Mouse (Mus musculus) heart, embryonic 13.5 days (tissue): ENCODE measurements at regions not wholly inside any gene's neighbourhood (a gene's known extent, or its start where the extent isn't known, plus 50 kb on each side); places are given as distances from the start of the nearest gene placed in this dataset.

ENCODE experiments used
- ATAC-seq: fragments of 200-750 bp; cut with Nextera tagmentation; 2 replicates; pipeline ENCODE4 v1.8.0; 2017; ENCODE audit warnings: moderate TSS enrichment; ENCODE audit not compliant: insufficient number of reproducible peaks, low FRiP score, low TSS enrichment; ENCODE audit errors: extremely low read depth
- H3K27ac ChIP-seq: fragments of 300-500 bp; sonication (generic); replicated peaks from 2 replicates; pipeline ENCODE4 v1.5.1; 2015; ENCODE audit warnings: moderate library complexity, mild to moderate bottlenecking, inconsistent platforms
- H3K27me3 ChIP-seq: fragments of 300-500 bp; sonication (generic); replicated peaks from 2 replicates; pipeline ENCODE4 v1.6.1; 2015; ENCODE audit warnings: mild to moderate bottlenecking, inconsistent platforms
- H3K36me3 ChIP-seq: fragments of 300-500 bp; sonication (generic); 2 replicates; pipeline ENCODE4 v1.6.1; 2015; ENCODE audit warnings: mild to moderate bottlenecking, inconsistent platforms
- H3K4me1 ChIP-seq: fragments of 300-500 bp; sonication (generic); 2 replicates; pipeline ENCODE4 v1.6.1; 2015; ENCODE audit warnings: inconsistent platforms
- H3K4me2 ChIP-seq: fragments of 300-500 bp; sonication (generic); 2 replicates; pipeline ENCODE4 v1.6.1; 2015; ENCODE audit warnings: inconsistent platforms, mild to moderate bottlenecking, moderate library complexity
- H3K4me3 ChIP-seq: fragments of 300-500 bp; sonication (generic); 2 replicates; pipeline ENCODE4 v1.5.1; 2015; ENCODE audit warnings: moderate library complexity, mild to moderate bottlenecking, inconsistent platforms
- H3K9ac ChIP-seq: fragments of 300-500 bp; sonication (generic); 2 replicates; pipeline ENCODE4 v1.6.1; 2015; ENCODE audit warnings: inconsistent platforms, mild to moderate bottlenecking, moderate library complexity
- H3K9me3 ChIP-seq: fragments of 300-500 bp; sonication (generic); 2 replicates; pipeline ENCODE4 v1.6.1; 2016; ENCODE audit warnings: inconsistent platforms
- WGBS: fragments of 180-500 bp; shearing (Covaris S2); methylation state at CpG from one replicate; pipeline ENCODE4 v1.1.7; 2015; ENCODE audit warnings: mixed read lengths; 5-methylcytosine and 5-hydroxymethylcytosine counted together

DNA sequence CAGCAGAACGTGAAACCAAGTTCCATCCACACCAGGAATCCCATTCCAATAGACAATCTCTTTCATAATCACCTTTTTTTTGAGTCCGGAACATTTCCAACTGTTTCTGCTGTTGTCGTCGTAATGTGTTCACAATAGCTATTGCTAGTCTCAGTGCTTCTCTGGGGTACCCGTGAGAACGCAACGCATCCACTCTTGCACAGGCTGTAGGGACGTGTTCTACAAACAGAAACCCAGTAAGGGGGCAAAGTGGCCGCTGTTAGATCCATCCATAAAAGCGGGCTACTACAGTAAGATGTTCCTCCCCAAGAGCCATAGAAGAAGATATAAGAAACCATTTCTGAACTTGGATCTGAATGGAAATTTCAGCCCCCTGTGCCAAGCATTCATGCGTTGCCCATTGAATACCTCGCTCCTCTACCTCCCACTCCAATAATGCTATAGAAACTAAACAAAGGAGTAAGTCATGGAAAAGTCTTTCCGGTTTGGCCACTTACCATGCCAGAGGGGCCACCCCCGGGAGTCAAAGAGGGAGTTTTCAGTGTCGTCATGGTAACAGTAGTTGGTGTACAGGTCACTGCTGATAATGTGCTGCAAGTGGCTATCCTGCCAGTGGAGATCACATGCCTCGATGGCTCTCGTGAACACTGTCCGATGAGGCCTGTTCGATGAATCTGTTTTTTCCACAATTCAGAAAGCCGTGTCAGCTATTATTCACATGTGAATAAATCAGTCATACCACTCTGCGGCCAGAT lies 300.6 kb upstream of the Smim15 start:
- Histone ChIP-seq H3K27me3 (no peaks in the 10 kb centered on the region), H3K9me3 (no peaks in the 10 kb centered on the region), H3K4me2 (no peak overlapping the region), H3K4me1 (no peaks in the 10 kb centered on the region), H3K4me3 (no peak overlapping the region), H3K9ac (no peak overlapping the region), H3K27ac (no peak overlapping the region), H3K36me3 (peaks cover 45% of the 10 kb centered on the region)
- 85% methylated on average over 21 of the region's 21 CpGs for WGBS
- no peak for ATAC-seq

DNA sequence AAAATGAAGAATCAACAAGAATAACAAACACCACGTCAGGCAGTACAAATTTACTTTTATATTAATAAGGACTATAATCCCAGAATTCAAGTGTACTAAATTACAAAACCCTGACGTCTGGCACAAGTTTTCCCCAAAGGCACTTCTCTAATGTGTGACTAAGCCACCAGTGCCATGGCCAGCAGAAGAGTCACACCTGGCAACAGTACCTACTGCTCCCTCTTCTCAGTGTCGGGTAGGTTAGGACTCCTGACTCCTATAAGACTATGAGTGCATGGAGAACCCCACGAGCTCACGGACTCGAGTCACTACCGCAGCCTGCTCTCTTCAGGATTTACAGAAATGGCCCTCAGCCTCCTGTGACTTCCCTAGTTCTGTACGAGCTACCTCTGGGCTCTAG lies 307.7 kb upstream of the Smim15 start:
- no peaks in the 10 kb centered on the region for H3K4me1 ChIP-seq
- H3K4me3 ChIP-seq, result no peak overlapping the region
- H3K9me3 ChIP-seq, result no peaks in the 10 kb centered on the region
- whole genome bisulfite sequencing, result 77% methylated on average over 8 of the region's 8 CpGs
- no peak overlapping the region for H3K9ac ChIP-seq
- ATAC-seq, result no peak
- no peak overlapping the region for H3K4me2 ChIP-seq
- peaks cover 20% of the 10 kb centered on the region for H3K36me3 ChIP-seq
- no peak overlapping the region for H3K27ac ChIP-seq
- H3K27me3 ChIP-seq, result no peaks in the 10 kb centered on the region

DNA sequence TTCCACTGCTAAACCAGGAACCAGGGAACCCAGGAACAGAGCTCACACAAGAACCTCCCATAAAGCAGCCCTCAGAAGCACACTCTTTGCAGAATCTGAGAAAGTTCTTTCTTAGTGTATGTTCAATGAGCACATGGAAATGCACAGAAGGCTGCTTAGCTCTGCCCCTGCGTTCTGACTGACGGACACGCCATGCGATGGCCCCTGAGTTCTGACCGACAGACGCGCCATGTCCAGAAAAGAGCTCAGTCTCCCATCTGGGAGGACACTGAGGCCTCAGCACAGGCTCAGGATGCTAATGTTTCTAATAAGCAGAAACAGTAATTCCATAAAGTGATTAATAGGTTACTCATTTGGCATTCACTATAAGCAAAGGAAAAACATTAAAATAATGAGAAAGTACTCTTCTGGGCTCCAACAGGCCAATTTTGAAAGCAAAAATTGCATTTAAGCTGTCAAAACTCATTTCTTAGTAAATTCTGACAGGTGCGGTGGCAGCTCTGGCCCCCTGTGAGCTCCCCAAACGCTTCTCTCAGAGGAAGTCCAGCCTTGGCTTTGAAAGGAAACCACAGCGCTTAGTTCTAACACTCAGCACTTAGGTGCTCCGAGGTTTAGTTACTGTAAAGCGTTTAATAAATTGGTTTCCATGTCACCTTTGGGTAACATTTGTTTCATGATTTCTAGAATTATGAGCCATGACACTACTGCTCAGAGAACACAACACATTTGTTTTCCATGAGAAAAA lies 309.9 kb upstream of the Smim15 start:
- no peak overlapping the region for H3K27ac ChIP-seq
- ATAC-seq, result no peak

DNA sequence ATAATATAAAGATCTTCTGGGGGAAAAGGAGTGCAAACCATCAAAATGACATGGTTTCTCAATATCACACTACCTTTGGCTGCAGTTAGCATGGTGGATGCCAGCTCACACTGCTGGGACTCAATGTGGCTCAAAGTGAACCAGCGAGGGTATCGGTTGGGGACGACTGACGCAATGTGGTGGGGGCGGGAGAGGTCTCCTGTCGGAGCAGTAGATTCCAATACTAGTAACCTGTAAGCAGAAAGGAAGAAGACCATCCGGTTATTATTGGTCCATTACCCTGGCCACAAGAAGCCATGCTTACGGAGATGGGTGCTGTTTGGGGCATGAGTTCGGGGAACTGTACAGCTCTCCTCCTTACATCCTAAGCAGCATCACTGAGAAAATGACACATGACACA lies 313.3 kb upstream of the Smim15 start:
- no peak overlapping the region for H3K4me2 ChIP-seq
- ATAC-seq, result no peak
- no peak overlapping the region for H3K4me3 ChIP-seq
- H3K27ac ChIP-seq, result no peak overlapping the region
- H3K4me1 ChIP-seq, result no peaks in the 10 kb centered on the region
- H3K27me3 ChIP-seq, result no peaks in the 10 kb centered on the region
- WGBS, result 91% methylated on average over 9 of the region's 9 CpGs
- no peak overlapping the region for H3K9ac ChIP-seq
- H3K36me3 ChIP-seq, result peaks cover 53% of the 10 kb centered on the region
- no peaks in the 10 kb centered on the region for H3K9me3 ChIP-seq

More for the DNA sequence above, 309.9 kb upstream of the Smim15 start:
- H3K9me3 ChIP-seq, result no peaks in the 10 kb centered on the region
- H3K27me3 ChIP-seq, result no peaks in the 10 kb centered on the region
- no peak overlapping the region for H3K4me2 ChIP-seq
- H3K9ac ChIP-seq, result no peak overlapping the region
- no peak overlapping the region for H3K4me3 ChIP-seq
- 89% methylated on average over 12 of the region's 12 CpGs for WGBS
- H3K36me3 ChIP-seq, result peaks cover 33% of the 10 kb centered on the region
- no peaks in the 10 kb centered on the region for H3K4me1 ChIP-seq

DNA sequence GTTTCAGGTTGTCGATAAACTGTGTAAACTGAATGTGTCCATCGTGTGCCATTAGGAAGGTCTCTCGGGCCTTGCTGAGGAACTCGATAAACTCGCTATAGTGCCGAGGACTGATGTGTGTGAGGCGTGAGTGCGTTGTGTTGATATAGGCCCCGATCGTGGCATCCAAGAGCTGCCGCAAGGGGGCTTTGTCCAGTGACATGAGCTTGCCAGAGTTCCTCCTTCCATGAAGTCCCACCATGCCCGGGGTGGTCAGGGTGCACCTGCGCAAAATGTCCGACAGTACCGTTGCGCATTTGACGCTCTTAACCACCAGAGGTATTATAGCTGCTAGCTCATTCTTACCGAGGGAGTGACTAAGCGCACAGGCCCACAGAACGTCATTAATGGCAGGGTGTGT lies 317.8 kb upstream of the Smim15 start:
- Histone ChIP-seq H3K4me2 (no peak overlapping the region), H3K4me3 (no peak overlapping the region), H3K9ac (no peak overlapping the region), H3K27ac (no peak overlapping the region), H3K27me3 (no peaks in the 10 kb centered on the region), H3K9me3 (no peaks in the 10 kb centered on the region), H3K4me1 (no peaks in the 10 kb centered on the region), H3K36me3 (peaks cover 56% of the 10 kb centered on the region)
- 94% methylated on average over 20 of the region's 20 CpGs for WGBS
- no peak for ATAC-seq

DNA sequence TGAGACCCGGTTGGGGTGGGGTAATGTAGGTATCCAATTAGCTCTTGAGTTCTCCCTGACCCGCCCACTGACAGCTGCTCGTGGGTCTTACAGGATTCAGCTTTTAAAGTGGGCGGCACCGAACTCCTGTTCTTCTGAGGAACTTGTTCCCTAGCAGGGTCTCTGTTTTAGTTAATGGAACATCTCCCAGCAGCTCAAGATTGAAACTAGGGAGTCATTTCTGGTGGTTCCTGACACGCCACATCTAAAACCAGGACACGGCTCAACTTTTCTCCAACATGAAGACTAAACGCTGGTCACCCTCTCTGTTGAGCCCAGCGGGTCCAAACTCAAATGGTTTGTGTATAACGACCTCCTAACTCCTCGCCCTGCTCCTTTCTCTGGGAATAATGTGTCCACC lies 322.3 kb upstream of the Smim15 start:
- H3K27ac ChIP-seq, result no peak overlapping the region
- no peak overlapping the region for H3K9ac ChIP-seq
- peaks cover 15% of the 10 kb centered on the region for H3K36me3 ChIP-seq
- ATAC-seq, result no peak
- H3K4me3 ChIP-seq, result no peak overlapping the region
- WGBS, result 78% methylated on average over 11 of the region's 11 CpGs
- H3K4me1 ChIP-seq, result no peaks in the 10 kb centered on the region
- no peaks in the 10 kb centered on the region for H3K27me3 ChIP-seq
- H3K9me3 ChIP-seq, result no peaks in the 10 kb centered on the region
- no peak overlapping the region for H3K4me2 ChIP-seq

DNA sequence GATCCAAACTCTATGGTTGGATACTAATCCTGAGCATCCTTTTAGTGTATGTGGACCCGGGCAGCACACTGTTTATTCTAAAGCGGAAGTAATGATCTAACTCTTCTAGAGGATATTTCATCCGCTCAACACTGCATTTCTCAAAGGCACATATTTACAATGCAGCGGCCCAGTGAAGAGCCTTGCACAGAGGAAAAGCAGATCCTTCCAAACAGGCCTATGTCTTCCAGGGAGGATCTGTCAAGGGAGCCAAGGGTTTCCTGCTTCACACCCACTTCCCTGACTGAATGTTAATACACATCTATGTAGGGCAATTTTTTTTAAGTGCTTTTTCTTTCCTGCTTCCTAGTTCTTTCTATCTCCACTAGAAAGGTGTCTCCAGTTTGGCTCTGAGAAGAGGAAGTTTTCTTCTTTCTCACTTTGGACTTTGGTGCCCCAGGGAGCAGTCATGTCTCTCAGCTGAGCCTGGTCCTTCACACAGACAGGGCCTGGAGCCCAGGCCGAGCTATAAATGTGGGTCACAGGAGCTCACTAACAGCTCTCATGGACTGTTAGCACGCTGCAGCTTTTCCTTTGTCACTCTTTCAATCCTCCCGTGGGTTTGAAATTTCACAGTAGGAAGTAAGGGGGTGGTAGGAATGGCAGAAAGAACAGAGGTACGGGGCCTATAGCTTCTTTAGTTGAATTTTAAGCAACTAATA lies 323.2 kb upstream of the Smim15 start:
- H3K4me1 ChIP-seq, result no peaks in the 10 kb centered on the region
- no peak overlapping the region for H3K4me3 ChIP-seq
- ATAC-seq, result no peak
- H3K36me3 ChIP-seq, result 0 out of 2 replicates have a peak, but pooled peaks cover 7% of the 10 kb centered on the region
- no peak overlapping the region for H3K9ac ChIP-seq
- H3K27me3 ChIP-seq, result no peaks in the 10 kb centered on the region
- no peaks in the 10 kb centered on the region for H3K9me3 ChIP-seq
- 67% methylated on average over 8 of the region's 8 CpGs for WGBS
- H3K27ac ChIP-seq, result no peak overlapping the region
- H3K4me2 ChIP-seq, result no peak overlapping the region

DNA sequence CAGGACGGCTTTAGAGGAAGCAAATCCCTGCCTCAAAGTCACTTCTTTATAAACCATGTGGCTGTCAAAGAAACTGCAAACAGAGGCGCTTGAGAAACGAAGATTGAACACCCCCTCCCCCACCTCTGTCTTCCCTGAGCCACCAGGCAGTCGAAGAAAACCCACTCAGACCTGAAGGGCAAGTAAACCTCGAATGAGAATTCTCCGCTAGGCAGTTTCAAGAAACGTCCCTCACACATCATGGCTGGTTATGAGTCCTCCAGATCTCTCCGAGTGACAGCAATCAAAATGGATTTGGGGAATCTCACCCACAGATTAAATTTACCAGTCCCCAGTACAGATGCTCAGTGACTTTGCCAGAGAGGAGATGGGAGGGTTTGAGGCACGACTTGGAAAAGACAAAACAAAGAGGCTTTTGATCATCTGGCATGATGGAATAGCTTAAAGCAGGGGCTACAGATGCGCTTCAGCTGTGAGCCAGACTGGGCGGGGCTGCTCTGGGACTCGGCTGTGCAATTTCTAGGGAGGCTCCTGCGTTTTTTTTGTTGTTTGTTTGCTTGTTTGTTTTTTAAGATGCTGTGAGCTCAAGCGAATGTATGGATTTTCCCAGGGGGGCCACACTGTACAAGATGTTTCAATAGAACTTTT lies 325.1 kb upstream of the Smim15 start:
- Histone ChIP-seq H3K4me2 (no peak overlapping the region), H3K4me3 (no peak overlapping the region), H3K9ac (no peak overlapping the region), H3K27me3 (no peaks in the 10 kb centered on the region), H3K9me3 (no peaks in the 10 kb centered on the region), H3K4me1 (no peaks in the 10 kb centered on the region), H3K36me3 (no peaks in the 10 kb centered on the region), H3K27ac (no peak overlapping the region)
- 53% methylated on average over 14 of the region's 14 CpGs for WGBS
- ATAC-seq, result no peak

DNA sequence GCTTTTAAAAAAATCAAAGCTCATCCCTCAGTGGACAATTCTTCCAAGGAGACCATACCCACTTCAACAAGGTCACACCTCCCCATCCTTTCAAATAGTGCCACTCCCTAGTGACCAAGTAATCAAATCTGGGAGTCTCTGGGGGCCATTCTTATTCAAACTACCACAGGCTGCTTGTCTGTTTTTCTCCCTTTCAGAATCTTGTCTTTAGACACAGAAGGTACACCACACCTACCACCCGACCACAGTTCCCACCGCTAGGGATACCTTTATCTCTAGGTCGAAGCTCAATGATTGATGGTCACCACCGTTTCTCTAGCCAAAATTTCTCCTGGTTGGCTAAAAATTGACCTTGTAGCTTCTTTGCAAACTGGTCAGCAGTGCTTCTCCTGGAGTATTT lies 328.6 kb upstream of the Smim15 start:
- H3K4me3 ChIP-seq, result no peak overlapping the region
- no peak overlapping the region for H3K4me2 ChIP-seq
- no peaks in the 10 kb centered on the region for H3K36me3 ChIP-seq
- ATAC-seq, result no peak
- H3K9ac ChIP-seq, result no peak overlapping the region
- H3K27ac ChIP-seq, result no peak overlapping the region
- H3K27me3 ChIP-seq, result no peaks in the 10 kb centered on the region
- no peaks in the 10 kb centered on the region for H3K4me1 ChIP-seq
- 79% methylated on average over 4 of the region's 4 CpGs for WGBS
- H3K9me3 ChIP-seq, result no peaks in the 10 kb centered on the region

DNA sequence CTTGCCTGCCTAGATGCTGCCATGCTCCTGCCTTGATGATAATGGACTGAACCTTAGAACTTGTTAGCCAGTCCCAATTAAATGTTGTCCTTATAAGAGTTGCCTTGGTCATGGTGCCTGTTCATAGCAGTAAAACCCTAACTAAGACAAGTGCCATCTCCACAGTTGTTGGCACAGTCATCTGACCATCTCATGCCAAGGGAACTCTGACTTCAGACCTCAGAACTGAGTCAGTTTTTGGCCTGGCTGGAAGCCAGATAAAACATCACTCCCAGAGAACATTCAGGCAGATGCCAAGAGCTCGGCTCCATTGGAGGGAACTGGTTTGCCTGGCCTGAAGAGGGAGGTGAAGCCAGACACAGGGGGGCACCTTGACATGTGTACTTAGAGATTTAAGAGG lies 330.2 kb upstream of the Smim15 start:
- no peaks in the 10 kb centered on the region; the same call in 1 of the 2 replicates for H3K27me3 ChIP-seq
- no peak overlapping the region for H3K27ac ChIP-seq
- no peaks in the 10 kb centered on the region for H3K36me3 ChIP-seq
- H3K9me3 ChIP-seq, result no peaks in the 10 kb centered on the region
- ATAC-seq, result no peak
- no peak overlapping the region for H3K4me3 ChIP-seq
- H3K4me1 ChIP-seq, result no peaks in the 10 kb centered on the region
- WGBS, result 42% methylated on average over 1 of the region's 1 CpGs
- no peak overlapping the region for H3K4me2 ChIP-seq
- no peak overlapping the region for H3K9ac ChIP-seq

DNA sequence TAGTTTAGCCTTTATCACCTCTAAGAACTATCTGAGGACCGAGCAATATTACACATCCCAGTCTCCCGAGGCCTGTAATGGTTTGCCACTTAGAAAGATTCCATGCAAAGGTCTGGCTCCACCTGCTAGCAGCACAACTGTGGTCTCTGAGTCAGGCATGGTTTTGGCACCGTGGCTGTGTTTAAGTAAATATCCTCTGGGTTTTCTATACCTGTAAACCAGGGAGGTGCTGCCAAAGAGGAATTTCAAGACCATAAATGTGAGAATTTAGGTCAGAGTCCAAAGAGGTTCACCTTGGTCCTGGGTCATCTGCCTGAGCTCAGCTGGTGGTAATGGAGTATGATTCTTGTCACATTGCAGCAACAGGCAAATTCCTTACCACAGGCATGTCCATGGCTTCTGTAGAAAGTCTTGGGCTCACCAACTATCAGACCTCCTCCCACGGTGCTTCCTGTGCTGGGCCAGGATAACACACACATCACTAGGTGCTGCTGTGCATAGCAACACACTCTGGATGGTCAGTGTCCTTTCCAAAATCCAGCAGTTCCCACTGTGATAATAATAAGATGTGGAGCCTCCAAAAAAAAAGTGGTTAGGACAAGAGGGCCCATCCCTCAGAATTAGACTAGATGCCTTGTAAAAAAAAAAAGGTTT lies 332.8 kb upstream of the Smim15 start:
- no peak overlapping the region for H3K4me3 ChIP-seq
- no peaks in the 10 kb centered on the region; the same call in 1 of the 2 replicates for H3K27me3 ChIP-seq
- no peaks in the 10 kb centered on the region for H3K4me1 ChIP-seq
- H3K9me3 ChIP-seq, result no peaks in the 10 kb centered on the region
- WGBS, result 73% methylated on average over 4 of the region's 4 CpGs
- no peak overlapping the region for H3K4me2 ChIP-seq
- H3K36me3 ChIP-seq, result no peaks in the 10 kb centered on the region
- H3K9ac ChIP-seq, result no peak overlapping the region
- no peak for ATAC-seq
- no peak overlapping the region for H3K27ac ChIP-seq
